Mouse (Mus musculus): ENCODE measurements around the gene Mt4. TPM values are rescaled to one million over a fixed set of nuclear protein-coding genes. Genes with fewer than 3 reads are reported as not detected.
"Not testable (repeated sequence)": the region's sequence is repeated elsewhere in the genome, so short reads cannot be mapped to it uniquely, and the experiment has no call there.

Mt4 gene
- polyA plus RNA-seq, 1 experiment from 2014 or later: not detected

GRCm38 (mm10) chr8:94152513-94153300 is 15.7 kb downstream of the Mt4 start, which contains the start of gene Mt3:
Gene Mt3, plus strand, starts transcription at chr8:94152607.
- ATAC-seq: peak; percentile 88
- no peaks in the 10 kb centered on the region for H3K36me3 ChIP-seq (ENCODE audit: control insufficient read depth, insufficient read depth, low read length)
- no peaks in the 10 kb centered on the region for H3K27me3 ChIP-seq (replicated peaks; ENCODE audit: control insufficient read depth, insufficient read depth, low read length)
- H3K9me3 ChIP-seq (ENCODE audit: control insufficient read depth, low read length): no peaks in the 10 kb centered on the region
- H3K4me2 ChIP-seq (ENCODE audit: low read length): peak within 1 kb of the TSS; percentile 85
- H3K4me3 ChIP-seq (ENCODE audit: low read length): peak within 1 kb of the TSS; percentile 56
- H3K4me1 ChIP-seq (ENCODE audit: control insufficient read depth, insufficient read depth, low read depth, low read length): peaks cover 14% of the 10 kb centered on the region
- peak within 1 kb of the TSS; percentile 77 for H3K27ac ChIP-seq (ENCODE audit: low read depth, low read length)
- H3K9ac ChIP-seq (ENCODE audit: low read depth, low read length): peak within 1 kb of the TSS; percentile 74
- WGBS: 1% methylated on average over 29 of the region's 29 CpGs

- peaks cover 14% of the 10 kb centered on the region for H3K4me1 ChIP-seq (ENCODE audit: control insufficient read depth, insufficient read depth, low read depth, low read length)
- no peaks in the 10 kb centered on the region for H3K27me3 ChIP-seq (replicated peaks; ENCODE audit: control insufficient read depth, insufficient read depth, low read length)
- peak overlapping the region; percentile 56 for H3K4me3 ChIP-seq (ENCODE audit: low read length)
- peak overlapping the region; percentile 77 for H3K27ac ChIP-seq (ENCODE audit: low read depth, low read length)
- peak; percentile 18; the same call in 1 of the 2 replicates for ATAC-seq
- peak overlapping the region; percentile 74 for H3K9ac ChIP-seq (ENCODE audit: low read depth, low read length)
- H3K36me3 ChIP-seq (ENCODE audit: control insufficient read depth, insufficient read depth, low read length): no peaks in the 10 kb centered on the region
- no peaks in the 10 kb centered on the region for H3K9me3 ChIP-seq (ENCODE audit: control insufficient read depth, low read length)
- peak overlapping the region; percentile 85 for H3K4me2 ChIP-seq (ENCODE audit: low read length)
- 18% methylated on average over 7 of the region's 7 CpGs for WGBS
Measured at GRCm38 (mm10) chr8:94153451-94153850, 16.5 kb downstream of the Mt4 start.

GRCm38 (mm10) chr8:94154537-94154936 is 17.5 kb downstream of the Mt4 start:
- Histone ChIP-seq H3K4me2 (ENCODE audit: low read length) (no peak overlapping the region), H3K9me3 (ENCODE audit: control insufficient read depth, low read length) (no peaks in the 10 kb centered on the region), H3K27ac (ENCODE audit: low read depth, low read length) (peak overlapping the region; percentile 53), H3K4me1 (ENCODE audit: control insufficient read depth, insufficient read depth, low read depth, low read length) (peaks cover 14% of the 10 kb centered on the region), H3K4me3 (ENCODE audit: low read length) (no peak overlapping the region), H3K9ac (ENCODE audit: low read depth, low read length) (no peak overlapping the region), H3K36me3 (ENCODE audit: control insufficient read depth, insufficient read depth, low read length) (no peaks in the 10 kb centered on the region), H3K27me3 (replicated peaks; ENCODE audit: control insufficient read depth, insufficient read depth, low read length) (no peaks in the 10 kb centered on the region)
- ATAC-seq: peak; percentile 71
- 34% methylated on average over 6 of the region's 6 CpGs for WGBS

- Histone ChIP-seq H3K4me2 (ENCODE audit: low read length) (no peak overlapping the region), H3K9ac (ENCODE audit: low read depth, low read length) (no peak overlapping the region), H3K27me3 (replicated peaks; ENCODE audit: control insufficient read depth, insufficient read depth, low read length) (no peaks in the 10 kb centered on the region), H3K27ac (ENCODE audit: low read depth, low read length) (no peak overlapping the region), H3K36me3 (ENCODE audit: control insufficient read depth, insufficient read depth, low read length) (no peaks in the 10 kb centered on the region), H3K9me3 (ENCODE audit: control insufficient read depth, low read length) (no peaks in the 10 kb centered on the region), H3K4me3 (ENCODE audit: low read length) (no peak overlapping the region), H3K4me1 (ENCODE audit: control insufficient read depth, insufficient read depth, low read depth, low read length) (peaks cover 14% of the 10 kb centered on the region)
- 81% methylated on average over 4 of the region's 4 CpGs for WGBS
- no peak for ATAC-seq
Measured at GRCm38 (mm10) chr8:94156092-94156491, 19.1 kb downstream of the Mt4 start.

- H3K4me2 ChIP-seq (ENCODE audit: low read length); H3K9ac ChIP-seq (ENCODE audit: low read depth, low read length); H3K9me3 ChIP-seq (ENCODE audit: control insufficient read depth, low read length); H3K36me3 ChIP-seq (ENCODE audit: control insufficient read depth, insufficient read depth, low read length); H3K27ac ChIP-seq (ENCODE audit: low read depth, low read length); H3K4me3 ChIP-seq (ENCODE audit: low read length); H3K27me3 ChIP-seq (replicated peaks; ENCODE audit: control insufficient read depth, insufficient read depth, low read length); ATAC-seq; H3K4me1 ChIP-seq (ENCODE audit: control insufficient read depth, insufficient read depth, low read depth, low read length): not testable (repeated sequence)
- WGBS: 77% methylated on average over 8 of the region's 8 CpGs
Measured at GRCm38 (mm10) chr8:94165772-94166171, 28.8 kb downstream of the Mt4 start.

- Histone ChIP-seq H3K4me3 (ENCODE audit: low read length) (no peak overlapping the region), H3K27me3 (replicated peaks; ENCODE audit: control insufficient read depth, insufficient read depth, low read length) (peaks cover 16% of the 10 kb centered on the region), H3K9me3 (ENCODE audit: control insufficient read depth, low read length) (no peaks in the 10 kb centered on the region), H3K27ac (ENCODE audit: low read depth, low read length) (no peak overlapping the region), H3K9ac (ENCODE audit: low read depth, low read length) (no peak overlapping the region; the same call in 1 of the 2 replicates), H3K4me2 (ENCODE audit: low read length) (peak overlapping the region; percentile 39), H3K4me1 (ENCODE audit: control insufficient read depth, insufficient read depth, low read depth, low read length) (peaks cover 1% of the 10 kb centered on the region), H3K36me3 (ENCODE audit: control insufficient read depth, insufficient read depth, low read length) (no peaks in the 10 kb centered on the region)
- WGBS: 4% methylated on average over 6 of the region's 6 CpGs
- ATAC-seq: peak; percentile 73
Measured at GRCm38 (mm10) chr8:94167244-94167643, 30.2 kb downstream of the Mt4 start.

GRCm38 (mm10) chr8:94169547-94169946 is 32.5 kb downstream of the Mt4 start:
- Histone ChIP-seq H3K36me3 (ENCODE audit: control insufficient read depth, insufficient read depth, low read length) (no peaks in the 10 kb centered on the region), H3K9me3 (ENCODE audit: control insufficient read depth, low read length) (no peaks in the 10 kb centered on the region), H3K27ac (ENCODE audit: low read depth, low read length) (no peak overlapping the region), H3K4me1 (ENCODE audit: control insufficient read depth, insufficient read depth, low read depth, low read length) (peaks cover 12% of the 10 kb centered on the region), H3K9ac (ENCODE audit: low read depth, low read length) (no peak overlapping the region), H3K4me2 (ENCODE audit: low read length) (no peak overlapping the region), H3K4me3 (ENCODE audit: low read length) (no peak overlapping the region), H3K27me3 (replicated peaks; ENCODE audit: control insufficient read depth, insufficient read depth, low read length) (peaks cover 27% of the 10 kb centered on the region)
- 89% methylated on average over 5 of the region's 5 CpGs for WGBS
- ATAC-seq: no peak

GRCm38 (mm10) chr8:94171321-94171755 is 34.3 kb downstream of the Mt4 start:
- Histone ChIP-seq H3K27ac (ENCODE audit: low read depth, low read length) (no peak overlapping the region), H3K9me3 (ENCODE audit: control insufficient read depth, low read length) (no peaks in the 10 kb centered on the region), H3K36me3 (ENCODE audit: control insufficient read depth, insufficient read depth, low read length) (no peaks in the 10 kb centered on the region), H3K4me3 (ENCODE audit: low read length) (no peak overlapping the region), H3K27me3 (replicated peaks; ENCODE audit: control insufficient read depth, insufficient read depth, low read length) (peaks cover 35% of the 10 kb centered on the region), H3K4me1 (ENCODE audit: control insufficient read depth, insufficient read depth, low read depth, low read length) (peaks cover 12% of the 10 kb centered on the region), H3K4me2 (ENCODE audit: low read length) (peak overlapping the region; percentile 88), H3K9ac (ENCODE audit: low read depth, low read length) (no peak overlapping the region)
- no peak for ATAC-seq
- 54% methylated on average over 10 of the region's 10 CpGs for WGBS

GRCm38 (mm10) chr8:94172075-94172808 is 35.2 kb downstream of the Mt4 start, which contains the start of gene Mt2:
Gene Mt2, plus strand, starts transcription at chr8:94172664.
- peak within 1 kb of the TSS; percentile 88 for H3K4me2 ChIP-seq (ENCODE audit: low read length)
- H3K27me3 ChIP-seq (replicated peaks; ENCODE audit: control insufficient read depth, insufficient read depth, low read length): peaks cover 38% of the 10 kb centered on the region
- peak within 1 kb of the TSS; percentile 62 for H3K9ac ChIP-seq (ENCODE audit: low read depth, low read length)
- H3K4me1 ChIP-seq (ENCODE audit: control insufficient read depth, insufficient read depth, low read depth, low read length): peaks cover 12% of the 10 kb centered on the region
- under 1% methylated on average over 54 of the region's 56 CpGs for WGBS
- H3K27ac ChIP-seq (ENCODE audit: low read depth, low read length): peak within 1 kb of the TSS; percentile 44; the same call in 1 of the 2 replicates
- H3K36me3 ChIP-seq (ENCODE audit: control insufficient read depth, insufficient read depth, low read length): no peaks in the 10 kb centered on the region
- ATAC-seq: peak; percentile 65
- H3K4me3 ChIP-seq (ENCODE audit: low read length): peak within 1 kb of the TSS; percentile 48
- H3K9me3 ChIP-seq (ENCODE audit: control insufficient read depth, low read length): no peaks in the 10 kb centered on the region
